Mouse (Mus musculus) gastrocnemius, postnatal 25 days (tissue): ENCODE measurements at regions not wholly inside any gene's neighbourhood (a gene's known extent, or its start where the extent isn't known, plus 50 kb on each side); places are given as distances from the start of the nearest gene placed in this dataset.
A peak's percentile ranks its signal among the peaks of the same experiment; 100 is the strongest.

Experiments
- DNase-seq: peaks from one replicate; pipeline ENCODE4 v3.0.0; 2022

DNA sequence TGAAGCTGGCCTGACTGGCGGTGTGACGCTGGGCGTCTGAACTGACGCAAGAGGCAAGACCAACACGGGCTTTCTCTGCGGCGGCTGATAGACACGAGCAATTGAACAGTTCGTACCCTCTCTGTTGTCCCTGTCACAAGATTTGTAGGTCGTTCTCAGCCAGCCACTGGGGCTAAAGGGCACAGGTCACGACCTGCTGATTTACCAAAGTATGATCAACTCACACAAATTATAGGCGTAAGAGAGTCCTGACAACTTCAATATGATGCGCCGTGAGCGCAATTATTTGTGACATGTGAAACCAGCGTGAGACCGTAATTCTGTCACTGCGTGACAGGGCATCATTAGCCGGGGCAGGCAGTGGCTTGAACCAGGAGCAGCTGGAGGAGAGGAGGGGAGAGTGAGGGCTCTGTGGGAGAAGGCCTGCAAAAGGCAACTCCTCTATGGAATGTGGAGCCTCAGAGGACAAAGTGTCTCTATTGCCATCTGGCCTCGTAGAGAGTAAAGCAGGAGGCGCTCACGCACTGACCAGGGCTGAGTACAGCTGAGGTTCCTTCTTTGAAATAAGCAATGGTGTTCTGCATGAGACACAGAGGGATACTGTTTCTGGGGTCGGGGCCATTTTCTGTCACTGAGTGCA lies 181.4 kb upstream of the Habp2 start:
- no peak for DNase-seq

DNA sequence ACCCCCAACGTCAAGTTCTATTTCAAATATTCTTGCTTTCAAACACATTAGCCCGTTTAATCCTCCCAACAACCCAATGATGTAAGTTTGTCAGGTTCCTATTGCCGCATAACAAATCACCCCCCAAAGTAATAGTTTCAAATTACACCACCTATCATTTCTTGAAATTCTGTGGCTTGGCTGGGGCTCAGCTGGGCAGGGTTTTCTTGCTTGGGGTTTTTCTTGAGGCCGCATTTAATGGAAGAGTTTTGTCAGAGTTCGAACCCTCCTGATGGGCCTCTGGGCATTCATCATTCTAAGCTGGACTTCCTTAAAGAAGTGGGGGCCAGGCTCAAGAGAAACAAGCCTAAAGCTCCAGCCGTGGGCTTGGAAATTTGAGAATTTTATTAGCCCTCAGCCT lies 178.1 kb upstream of the Habp2 start:
- DNase-seq, result no peak

DNA sequence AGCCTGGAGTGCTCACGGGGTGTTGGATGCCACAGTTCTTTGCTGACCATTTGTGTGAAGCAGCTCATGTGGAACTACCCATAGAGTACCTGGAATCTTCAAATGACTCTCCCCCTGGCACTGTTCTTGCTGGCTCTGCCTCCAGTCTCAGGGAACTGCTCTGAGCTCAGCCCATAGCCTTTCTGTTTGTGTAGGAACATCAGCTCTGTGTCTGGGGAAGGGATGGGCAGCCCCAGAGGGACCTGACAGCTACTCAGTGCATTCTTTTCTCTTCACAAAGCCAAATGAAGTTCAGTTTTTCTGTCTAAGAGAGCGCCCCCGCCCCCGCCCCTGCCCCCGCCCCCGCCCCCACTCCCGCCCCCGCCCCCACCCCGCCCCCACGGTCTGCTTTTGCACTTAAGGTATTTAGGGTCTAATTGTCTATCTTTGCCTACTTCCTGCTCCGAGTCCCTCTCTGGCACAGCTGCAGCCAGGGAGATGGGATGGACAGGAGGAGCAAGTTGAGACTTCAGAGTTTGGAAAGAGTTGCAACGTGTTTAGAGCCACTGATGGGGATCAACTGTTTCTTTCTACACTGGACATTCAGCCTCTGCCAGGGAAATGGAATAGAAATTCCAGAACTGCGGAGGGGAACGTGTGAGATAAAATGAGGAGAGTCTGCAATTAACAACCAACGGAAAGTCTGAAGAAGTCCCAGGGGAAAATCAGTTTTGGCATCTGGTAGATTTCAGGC lies 171.2 kb upstream of the Habp2 start:
- peak; percentile 36 for DNase-seq

DNA sequence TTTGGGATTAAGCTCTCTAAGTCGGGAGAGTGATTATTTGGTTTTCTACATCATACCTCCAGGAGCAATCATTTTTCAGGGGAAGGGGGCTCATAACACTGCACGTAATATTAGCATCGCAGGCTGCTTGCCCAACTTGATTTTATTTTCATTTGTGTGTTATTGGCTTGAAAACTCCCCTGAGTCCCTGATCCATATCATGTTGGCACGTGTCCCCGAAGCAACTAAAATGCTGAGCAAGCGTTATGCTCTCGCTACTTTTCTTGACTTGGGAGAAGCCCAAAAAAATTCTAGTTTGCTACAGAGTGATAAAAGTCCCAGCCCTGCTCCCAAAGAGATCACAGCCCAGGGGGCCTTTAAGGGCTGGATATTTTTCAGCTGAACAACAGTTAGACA lies 170.7 kb upstream of the Habp2 start:
- DNase-seq, result no peak

DNA sequence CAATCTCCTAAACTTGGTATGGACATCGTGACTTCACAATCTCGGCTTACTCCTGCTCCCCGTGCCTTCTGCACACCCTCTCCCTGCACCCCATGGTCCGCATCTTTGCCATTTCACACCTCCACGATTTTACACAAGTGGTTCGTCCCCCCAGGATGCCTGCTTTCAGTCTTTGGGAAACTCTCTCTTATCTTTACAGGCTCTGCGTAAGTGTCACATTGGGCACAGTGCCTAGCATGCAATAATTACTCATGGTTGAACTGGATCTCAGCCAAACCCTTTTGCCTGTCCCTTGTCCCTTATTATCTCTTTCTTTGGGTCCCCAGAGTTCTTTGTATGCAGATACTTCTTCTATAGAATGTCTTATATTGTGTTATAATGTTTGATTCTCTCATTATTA lies 166.2 kb upstream of the Habp2 start:
- no peak for DNase-seq

DNA sequence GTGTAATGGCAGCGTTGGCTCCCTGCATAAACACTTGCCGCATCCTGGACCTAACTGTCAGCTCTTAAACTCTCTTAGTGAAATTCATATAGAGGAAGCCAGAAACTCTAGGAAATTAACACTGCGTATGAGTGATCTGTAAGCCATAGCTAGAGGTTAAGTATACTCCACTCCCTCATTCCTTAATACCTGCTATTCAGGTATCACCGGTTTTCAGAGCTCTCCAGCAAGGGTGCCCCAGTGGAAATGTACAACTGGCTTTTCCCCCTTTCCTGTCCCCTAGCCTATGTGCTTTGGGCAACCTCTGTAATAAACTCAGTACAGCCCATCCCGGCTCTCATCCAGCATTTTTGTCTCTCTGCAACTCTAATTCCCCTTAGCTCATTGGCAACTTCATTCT lies 164.8 kb upstream of the Habp2 start:
- DNase-seq, result no peak

DNA sequence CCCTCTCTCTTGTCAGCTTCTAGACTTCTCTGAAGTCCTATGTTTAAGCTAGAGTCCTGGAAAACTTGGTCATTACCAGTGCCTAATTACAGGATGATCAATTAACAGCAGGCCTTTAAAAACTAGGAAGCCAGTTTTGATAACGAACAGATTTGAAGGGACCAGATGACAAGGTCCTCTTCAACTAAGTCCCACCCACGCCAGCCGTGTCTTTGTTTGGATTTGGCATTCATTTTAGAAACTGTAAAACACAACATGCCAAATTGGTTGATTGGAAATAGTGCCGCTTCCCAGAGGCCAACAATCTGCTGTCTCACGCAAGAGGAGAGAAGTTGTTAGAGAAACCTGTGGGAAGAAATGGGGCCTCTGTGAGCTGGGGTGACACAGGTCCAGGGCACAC lies 155.4 kb upstream of the Habp2 start:
- no peak for DNase-seq

DNA sequence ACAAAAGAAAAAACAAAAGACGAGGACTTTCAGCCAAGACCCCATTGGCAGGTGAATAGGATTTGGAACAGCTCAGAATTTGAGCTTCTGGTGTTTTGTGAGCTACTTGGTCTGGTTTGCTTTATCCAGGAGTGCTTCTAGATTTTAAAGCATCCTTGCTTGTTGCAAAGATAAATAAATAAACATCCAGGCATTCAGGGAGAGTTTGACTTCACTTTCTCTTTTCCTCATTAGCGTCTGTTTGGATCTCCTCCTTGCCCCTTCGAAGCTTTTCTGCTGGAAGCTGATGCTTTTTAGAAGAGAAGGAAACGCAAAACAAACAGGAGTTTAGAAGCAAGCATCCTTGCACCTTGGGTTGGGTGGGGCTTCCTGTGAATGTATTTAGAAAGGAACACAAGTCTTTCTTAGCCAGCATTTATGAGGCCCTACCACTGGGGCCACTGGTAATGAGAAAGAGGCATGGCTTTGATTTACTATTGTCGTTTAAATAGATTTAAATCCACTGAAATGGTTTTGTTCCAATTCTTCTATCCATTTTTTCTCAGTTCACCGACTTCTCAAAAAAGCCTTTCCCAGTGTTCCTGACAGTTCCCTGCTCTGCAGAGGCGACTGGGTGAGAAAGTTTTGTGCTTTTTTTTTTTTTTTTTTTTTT lies 153.9 kb upstream of the Habp2 start:
- no peak for DNase-seq

DNA sequence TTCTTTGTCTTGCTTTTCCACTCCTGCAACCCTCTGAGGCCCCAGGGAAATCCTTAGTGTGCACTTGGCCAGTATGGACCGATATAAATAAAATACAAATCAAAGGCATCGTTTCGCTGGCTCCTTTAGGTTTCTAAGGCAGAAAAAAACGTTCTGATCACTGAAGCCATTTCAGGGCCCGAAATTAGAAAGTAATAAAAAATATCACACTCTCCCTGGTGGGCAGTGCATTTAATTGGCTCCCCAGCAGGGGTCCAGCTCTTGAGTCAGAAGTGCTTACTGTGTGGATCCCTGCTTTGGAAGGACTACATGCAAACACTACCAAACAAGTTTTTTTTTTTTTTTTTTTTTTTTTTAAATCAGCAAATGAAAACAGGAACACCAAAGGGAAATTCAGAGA lies 153.4 kb upstream of the Habp2 start:
- no peak for DNase-seq

DNA sequence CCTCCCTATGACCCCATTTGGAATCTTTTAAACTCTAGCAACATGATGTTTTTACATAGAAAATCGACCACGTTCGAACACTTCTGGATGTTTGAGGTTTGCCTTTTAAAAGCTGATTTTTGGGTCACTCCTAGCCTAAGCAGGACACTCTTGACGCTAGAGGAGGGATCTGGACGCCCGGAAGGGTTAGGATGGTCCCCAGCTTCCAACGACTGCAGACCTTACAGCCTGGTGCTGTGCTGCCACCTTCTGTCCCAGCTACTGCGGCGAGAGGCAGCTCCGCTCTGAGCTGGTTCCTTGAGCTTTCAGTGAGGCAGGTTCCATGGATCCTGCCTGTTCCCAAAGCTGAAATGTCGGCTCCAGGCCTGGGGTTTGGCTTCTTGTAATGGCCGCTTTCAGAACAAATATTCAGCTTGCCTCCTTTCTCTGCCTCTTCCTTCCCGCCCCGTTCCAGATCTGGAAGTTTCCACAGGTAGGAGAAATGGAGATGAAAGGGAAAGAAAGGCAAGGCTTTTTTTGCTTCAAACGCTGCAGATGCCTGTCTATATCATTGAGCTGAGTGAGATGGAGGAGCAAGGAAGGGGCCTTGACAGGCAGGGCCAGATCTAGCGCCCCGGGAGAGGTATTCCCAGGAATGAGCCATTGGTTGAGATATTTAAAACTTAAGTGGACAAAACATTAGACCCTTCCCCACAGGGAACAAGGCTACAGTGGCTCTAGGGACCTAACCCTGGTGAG lies 152.7 kb upstream of the Habp2 start:
- peak; percentile 65 for DNase-seq

DNA sequence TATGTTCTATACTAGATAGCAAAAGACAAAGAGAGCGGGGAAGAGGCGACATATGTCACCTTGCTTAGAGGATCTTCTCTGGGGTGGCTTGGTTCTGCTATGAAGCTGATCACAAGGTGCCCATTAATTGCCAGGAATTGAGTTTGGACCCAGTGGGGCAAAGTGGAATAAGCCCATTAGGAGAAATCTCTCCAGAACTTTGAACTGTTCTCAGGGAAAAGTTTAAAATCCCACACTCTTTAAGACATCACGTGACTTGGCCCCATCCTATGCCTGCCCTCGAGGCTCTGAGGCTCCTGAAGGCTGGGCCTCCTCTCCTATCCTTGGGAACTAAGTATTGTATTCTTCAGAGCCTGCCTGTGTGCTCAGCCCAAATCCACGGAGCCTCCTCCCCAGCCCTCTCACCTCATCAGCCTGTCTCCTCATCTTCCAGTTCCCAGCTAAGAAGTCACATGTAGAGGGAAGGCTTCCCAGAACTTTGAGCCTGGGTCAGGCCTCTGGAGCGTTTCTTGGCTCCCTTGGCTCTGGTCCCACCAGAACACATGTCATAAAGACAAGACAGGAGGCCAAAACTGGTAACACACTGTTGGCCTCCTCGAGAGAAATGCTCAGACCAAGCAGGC lies 151.5 kb upstream of the Habp2 start:
- peak; percentile 70 for DNase-seq

DNA sequence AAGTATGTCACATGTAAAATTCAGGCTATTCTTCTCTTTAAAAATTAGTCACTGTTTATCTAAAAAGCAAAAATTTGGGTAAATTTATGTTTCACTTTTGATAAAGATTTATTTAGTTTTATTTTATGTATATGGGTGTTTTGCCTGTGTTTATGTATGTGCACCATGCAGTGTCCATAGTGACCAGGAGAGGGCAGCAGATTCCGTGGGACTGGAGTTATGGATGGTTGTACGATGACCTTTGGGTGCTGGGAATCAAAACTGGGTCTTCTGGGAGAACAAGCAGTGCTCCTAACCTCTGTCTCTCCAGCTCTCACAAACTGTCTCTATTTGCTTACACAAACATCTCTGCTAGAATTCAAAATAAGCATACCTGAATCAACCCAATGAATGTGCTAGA lies 146.4 kb upstream of the Habp2 start:
- DNase-seq, result no peak

DNA sequence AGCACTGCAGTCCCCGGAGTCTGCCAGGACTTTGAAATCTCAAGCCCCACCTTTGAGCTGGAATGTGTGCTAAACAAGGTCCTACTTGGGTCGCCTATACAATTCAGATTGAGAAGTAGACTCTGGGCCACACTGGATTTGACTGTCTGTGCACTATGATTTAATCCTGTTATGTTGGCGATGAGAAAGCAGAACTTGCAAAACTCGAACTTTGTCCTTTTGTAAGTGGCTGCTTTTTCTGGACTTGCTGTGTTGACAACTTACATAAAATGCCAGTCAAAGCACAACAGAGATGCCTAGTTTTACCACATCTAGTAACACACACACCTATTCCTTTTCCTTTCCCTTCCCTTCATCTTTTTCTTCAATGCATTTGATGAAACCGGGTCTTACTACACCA lies 142.7 kb upstream of the Habp2 start:
- no peak for DNase-seq

DNA sequence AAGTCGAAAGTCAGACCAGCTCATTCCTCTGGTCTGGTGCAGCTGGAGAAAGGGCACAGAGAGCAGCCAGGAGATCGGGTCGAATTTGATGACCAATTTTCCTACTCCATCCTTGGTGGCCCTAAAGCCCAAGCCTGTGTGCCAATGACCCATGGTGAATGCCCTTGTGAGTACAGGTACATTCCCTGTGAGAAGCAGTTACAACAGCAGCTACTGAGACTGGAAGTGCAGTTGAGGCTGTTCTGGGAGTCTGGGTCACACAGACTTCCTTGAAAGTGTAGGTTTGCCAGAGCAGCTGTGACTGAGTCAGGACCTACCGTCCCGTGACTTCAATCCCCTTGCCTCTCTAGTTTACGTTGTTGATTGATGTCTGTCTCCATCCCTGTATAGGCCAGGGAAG lies 129.8 kb upstream of the Habp2 start:
- no peak for DNase-seq

DNA sequence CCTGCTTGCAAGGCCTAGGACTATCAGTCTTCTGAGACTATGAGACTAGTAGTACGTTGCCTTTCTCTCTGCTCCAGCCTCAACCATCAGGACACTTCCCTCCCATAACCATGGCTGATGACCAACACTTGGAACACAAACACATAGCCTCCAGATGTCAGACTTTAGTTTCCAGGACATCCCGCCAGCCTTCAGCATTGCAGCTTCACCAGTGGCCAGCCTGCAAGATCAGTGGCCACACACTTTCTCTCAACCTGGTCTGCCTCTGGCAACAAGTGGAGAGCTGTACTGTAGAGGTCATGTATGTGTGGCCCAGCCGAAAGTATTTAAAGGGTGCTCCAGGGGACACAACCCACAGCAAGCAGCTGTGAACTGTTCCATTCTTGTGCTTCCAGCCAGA lies 124.8 kb upstream of the Habp2 start:
- peak; percentile 78 for DNase-seq

DNA sequence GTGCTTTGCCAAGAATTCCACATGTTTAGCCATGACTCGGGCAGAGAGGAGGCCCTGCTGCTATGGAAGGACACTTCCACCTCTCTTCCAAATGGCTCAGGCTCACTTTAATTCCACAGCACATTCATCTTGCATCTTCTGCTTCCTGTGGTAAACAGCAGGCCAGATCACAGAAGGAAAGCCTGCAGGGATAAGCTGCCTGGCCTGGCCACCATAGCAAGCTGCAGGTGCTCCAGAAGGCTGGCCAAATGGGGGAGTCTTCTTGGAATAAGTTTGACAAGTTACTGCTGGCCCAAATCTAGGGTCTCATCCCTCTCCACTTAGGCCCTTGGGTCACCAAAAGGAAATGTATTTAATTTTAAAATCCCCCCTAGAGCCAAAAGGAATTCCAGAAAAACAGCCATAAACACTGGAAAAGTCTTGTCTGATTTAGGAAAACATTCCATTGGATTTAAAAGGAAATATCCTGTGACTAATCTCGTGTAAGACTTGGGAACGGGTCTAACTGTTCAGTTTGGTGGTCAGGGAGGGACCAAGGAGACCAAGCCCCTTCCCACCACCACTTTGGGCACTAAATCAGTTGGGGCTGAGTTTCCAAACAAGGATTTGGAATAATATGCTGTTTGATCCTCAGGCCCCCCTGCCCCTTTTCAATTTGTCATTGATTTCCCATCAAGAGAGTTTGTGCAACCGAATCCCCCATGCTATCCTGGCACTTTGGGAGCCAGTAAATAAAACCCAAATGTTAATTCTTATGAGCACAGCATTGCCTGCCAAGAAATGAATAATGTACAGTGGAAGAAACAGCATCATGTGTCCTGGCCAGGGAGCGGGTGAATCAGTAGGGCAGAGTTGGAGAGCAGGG lies 117.6 kb upstream of the Habp2 start:
- peak; percentile 58 for DNase-seq

DNA sequence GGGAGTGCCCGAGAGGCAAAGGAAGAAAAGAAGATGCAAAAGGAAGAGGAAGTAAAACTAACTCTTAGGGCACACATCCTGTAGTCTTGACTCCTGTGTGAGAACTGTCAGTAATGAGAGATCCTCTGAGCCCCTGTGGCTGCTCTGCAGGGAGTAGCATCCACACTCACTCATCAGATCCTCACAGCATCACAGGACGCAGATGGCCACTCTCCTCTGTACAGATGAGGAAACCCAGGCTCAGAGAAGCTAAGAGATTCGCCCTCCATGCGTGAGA lies 117.0 kb upstream of the Habp2 start:
- DNase-seq, result no peak

DNA sequence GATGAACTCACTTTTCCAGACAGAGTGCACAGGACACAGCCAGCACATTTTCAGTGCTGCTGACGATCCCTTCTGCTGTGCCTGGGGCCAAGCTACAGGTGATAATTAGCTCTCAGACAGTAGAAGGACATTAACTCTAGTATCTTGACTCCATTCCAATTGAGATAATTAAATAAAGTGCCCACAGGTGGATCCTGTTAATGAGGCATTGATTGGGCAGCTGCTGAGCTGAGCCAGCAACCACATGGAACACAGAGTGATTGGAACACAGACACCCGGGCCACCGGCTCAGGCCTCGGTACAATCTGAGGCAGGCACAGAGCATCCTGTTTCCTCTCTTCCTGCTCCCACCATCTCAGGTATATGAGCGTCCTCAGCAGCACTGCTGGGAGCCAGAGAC lies 114.5 kb upstream of the Habp2 start:
- DNase-seq, result no peak

DNA sequence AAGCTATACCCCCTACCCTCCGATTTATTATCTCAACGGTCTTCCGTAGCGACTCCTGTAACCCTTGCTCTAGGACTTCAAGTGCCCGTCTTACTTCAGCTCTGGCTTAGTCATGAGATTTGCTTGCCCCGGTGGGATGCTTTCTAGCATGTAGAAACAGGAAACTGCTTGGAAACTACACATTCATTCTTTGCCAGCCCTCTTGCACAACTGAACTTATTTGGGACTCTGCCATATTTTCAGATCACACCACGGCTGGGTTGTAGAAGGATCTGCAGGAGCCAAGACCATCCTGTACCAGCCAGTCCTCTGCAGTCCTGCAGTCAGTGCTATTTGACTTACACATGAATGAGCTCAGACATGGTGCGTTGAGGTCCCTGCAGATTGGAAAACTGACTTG lies 110.9 kb upstream of the Habp2 start:
- DNase-seq, result peak; percentile 50

DNA sequence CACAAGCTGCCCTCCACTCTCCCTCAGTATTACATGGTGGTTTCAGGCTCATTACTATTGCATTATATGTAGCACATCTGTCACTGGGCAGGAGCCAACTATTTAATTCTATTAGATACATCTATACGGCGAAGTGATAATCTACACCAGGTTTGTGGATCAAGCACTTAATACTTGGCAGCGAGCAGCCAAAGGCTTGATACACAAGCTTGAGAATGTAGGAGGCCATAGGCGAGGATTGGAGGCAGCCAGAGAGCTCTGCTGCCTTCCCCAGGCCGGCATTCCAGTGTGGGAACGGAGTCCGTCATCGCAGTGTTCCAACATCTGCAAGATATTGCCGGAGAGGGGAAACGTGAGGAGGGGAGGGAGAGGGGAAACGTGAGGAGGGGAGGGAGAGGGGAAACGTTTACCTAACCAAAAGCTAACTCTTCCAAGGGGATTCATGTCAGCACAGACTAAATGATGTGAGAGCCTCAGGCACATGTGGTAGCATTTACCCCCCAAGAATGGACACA lies 109.6 kb upstream of the Habp2 start:
- DNase-seq, result no peak

DNA sequence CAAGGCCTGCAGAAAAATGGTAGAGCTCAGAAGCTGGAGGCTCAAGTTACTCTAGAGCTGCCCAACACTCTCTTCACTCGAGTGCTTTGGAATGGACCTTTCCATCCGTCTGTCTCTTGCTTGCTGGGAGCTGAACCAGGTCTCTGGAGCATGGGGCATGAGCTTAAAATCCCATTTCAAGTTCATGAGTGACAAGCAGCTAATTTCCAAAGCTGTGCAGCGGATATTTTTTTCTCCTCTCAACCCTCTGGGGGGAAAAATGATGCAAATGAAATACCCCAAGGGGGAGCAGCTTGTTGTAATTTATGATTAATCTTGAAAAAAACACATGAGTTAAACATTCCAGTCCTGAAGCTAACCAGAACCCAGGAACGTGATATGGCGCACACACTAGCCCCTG lies 101.2 kb upstream of the Habp2 start:
- no peak for DNase-seq

DNA sequence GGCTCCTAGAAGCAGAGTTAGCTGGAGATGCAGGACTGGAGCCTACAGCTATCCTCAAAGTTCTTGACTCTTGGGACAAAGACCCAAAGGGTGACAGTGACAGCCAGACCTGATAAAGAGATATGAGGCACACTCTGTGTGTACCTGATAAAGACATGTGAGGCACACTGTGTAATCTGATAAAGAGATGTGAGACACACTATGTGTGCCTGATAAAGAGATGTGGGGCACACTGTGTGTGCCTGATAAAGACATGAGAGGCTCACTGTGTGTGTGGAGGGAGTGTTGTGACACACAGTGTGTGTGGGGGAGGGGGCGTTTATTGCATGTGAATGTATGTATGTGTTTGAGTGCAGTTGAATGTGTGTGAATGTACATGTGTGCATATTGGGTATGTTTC lies 97.8 kb upstream of the Habp2 start:
- DNase-seq, result no peak
